Mouse (Mus musculus) midbrain, embryonic 10.5 days (tissue): ENCODE measurements at regions not wholly inside any gene's neighbourhood (a gene's known extent, or its start where the extent isn't known, plus 50 kb on each side); places are given as distances from the start of the nearest gene placed in this dataset.

Experiments
- DNase-seq: peaks from one replicate; pipeline ENCODE4 v3.0.0-alpha.2; 2017; ENCODE audit warnings: low spot score
- H3K27ac ChIP-seq: fragments of 300-500 bp; sonication (generic); replicated peaks from 2 replicates; pipeline ENCODE4 v1.5.1; 2016; ENCODE audit warnings: mild to moderate bottlenecking
- H3K27me3 ChIP-seq: fragments of 300-500 bp; sonication (generic); 2 replicates; pipeline ENCODE4 v1.6.1; 2016; ENCODE audit warnings: low read depth, mild to moderate bottlenecking; ENCODE audit not compliant: poor library complexity, severe bottlenecking
- H3K36me3 ChIP-seq: fragments of 300-500 bp; sonication (generic); 2 replicates; pipeline ENCODE4 v1.6.1; 2016; ENCODE audit warnings: mild to moderate bottlenecking, moderate library complexity
- H3K4me1 ChIP-seq: fragments of 300-500 bp; sonication (generic); 2 replicates; pipeline ENCODE4 v1.6.1; 2016
- H3K4me3 ChIP-seq: fragments of 300-500 bp; sonication (generic); 2 replicates; pipeline ENCODE4 v1.5.1; 2016; ENCODE audit warnings: mild to moderate bottlenecking, moderate library complexity
- H3K9me3 ChIP-seq: fragments of 300-500 bp; sonication (generic); replicated peaks from 2 replicates; pipeline ENCODE4 v1.6.1; 2016; ENCODE audit warnings: mild to moderate bottlenecking
- WGBS: fragments of 180-500 bp; shearing (Covaris S2); methylation state at CpG from one replicate; pipeline ENCODE4 v1.1.7; 2016; 5-methylcytosine and 5-hydroxymethylcytosine counted together

DNA sequence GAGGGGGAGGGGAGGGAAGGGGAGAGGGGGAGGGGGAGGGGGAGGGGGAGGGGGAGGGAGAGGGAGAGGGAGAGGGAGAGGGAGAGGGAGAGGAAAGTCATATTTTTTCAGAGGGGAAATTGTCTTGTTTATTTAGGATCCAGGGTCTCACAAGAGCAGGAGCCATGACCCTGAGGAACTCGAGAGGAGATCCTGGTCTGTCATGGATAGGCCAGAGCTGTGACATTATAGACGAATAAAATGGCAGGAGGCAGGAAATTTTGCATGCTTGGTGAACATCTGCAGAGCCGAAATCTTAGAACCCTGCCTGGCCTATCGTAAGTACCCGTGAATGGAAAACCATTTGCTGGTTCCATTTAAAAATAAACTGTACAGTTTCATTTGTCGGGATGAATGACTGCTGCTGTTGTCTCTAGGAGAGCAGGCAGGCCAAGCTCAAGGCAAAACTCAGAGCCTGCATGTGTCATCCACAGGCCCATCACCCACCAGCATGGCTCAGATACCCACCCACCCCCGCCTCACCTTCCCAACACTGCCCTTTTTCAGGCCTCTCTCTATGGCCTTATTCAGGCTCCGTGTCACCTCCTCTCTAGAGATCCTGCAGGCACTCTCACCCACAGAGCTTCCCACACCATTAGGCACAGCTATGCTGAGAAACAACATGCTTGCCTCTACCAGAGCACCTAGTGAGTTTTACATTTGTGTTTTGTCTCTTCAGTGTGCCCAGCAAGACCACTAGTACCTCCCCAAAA, 184.7 kb downstream of the Lmo4 start:
- Histone ChIP-seq H3K27me3 (no peaks in the 10 kb centered on the region), H3K4me3 (no peak overlapping the region), H3K9me3 (no peaks in the 10 kb centered on the region), H3K36me3 (no peaks in the 10 kb centered on the region), H3K4me1 (no peaks in the 10 kb centered on the region), H3K27ac (no peak overlapping the region)
- 82% methylated on average over 8 of the region's 8 CpGs for WGBS
- no peak for DNase-seq

DNA sequence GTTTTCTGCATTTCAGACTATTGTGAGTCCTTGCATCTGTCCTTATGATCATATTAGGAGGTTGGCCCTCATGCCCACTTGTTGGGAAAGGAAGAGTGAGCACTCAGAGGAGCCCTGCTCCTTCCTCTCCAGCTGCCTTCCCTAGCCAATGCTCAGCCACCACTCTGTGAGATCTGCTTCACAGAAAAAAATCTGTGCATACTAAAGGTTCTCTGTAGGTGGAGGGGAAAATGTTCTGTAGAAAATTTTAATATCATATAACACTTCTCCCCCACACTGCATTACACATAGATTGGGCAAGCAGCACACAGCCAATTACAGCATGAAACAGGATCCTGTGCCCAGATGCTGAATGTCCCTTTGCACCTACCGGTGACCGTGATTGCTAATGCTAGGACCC, 185.7 kb downstream of the Lmo4 start:
- no peaks in the 10 kb centered on the region for H3K4me1 ChIP-seq

DNA sequence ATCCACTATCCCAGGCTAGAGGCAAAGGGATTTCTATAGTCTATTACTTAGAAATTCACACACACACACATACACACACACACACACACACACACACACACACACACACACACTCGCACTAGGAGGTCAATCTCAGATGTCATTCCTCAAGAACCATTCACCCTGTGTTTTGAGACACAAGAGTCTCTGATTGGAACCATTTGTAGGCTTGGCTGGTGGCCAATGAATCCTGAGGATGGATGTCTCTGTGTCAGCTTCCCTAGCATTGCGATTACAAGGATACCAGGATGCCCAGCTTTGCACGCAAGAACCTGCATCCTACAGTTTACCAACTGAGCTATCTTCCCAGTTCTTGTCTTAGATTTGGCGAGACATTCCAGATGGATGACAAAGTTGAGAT, 186.5 kb downstream of the Lmo4 start:
- Histone ChIP-seq H3K4me3 (no peak overlapping the region), H3K27me3 (no peaks in the 10 kb centered on the region), H3K27ac (no peak overlapping the region), H3K9me3 (no peaks in the 10 kb centered on the region), H3K4me1 (no peaks in the 10 kb centered on the region), H3K36me3 (no peaks in the 10 kb centered on the region)
- WGBS: 88% methylated on average over 4 of the region's 4 CpGs
- no peak for DNase-seq

More for the DNA sequence above, 185.7 kb downstream of the Lmo4 start:
- Histone ChIP-seq H3K27ac (no peak overlapping the region), H3K27me3 (no peaks in the 10 kb centered on the region), H3K9me3 (no peaks in the 10 kb centered on the region), H3K4me3 (no peak overlapping the region), H3K36me3 (no peaks in the 10 kb centered on the region)
- WGBS: 96% methylated on average over 2 of the region's 2 CpGs
- DNase-seq: no peak

DNA sequence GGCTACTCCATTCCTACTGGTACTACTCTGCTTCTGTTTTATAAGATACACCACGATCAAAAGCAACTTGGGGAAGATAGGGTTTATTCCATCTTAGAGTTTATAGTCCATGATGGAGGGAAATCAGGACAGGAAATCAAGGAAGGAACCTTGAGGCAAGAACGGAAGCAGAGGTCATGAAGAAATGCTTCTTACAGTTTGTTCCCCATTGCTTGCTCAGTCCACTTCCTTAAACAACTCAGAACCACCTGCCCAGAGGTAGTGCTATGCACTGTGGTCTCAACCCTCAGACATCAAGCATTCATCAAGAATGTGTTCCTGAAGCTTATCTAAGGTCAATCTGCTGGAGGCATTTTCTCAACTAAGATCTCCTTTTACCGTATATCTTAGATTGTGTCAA, 189.8 kb downstream of the Lmo4 start:
- no peak overlapping the region for H3K4me3 ChIP-seq
- 88% methylated on average over 3 of the region's 3 CpGs for WGBS
- H3K36me3 ChIP-seq: no peaks in the 10 kb centered on the region
- no peak overlapping the region for H3K27ac ChIP-seq
- H3K9me3 ChIP-seq: no peaks in the 10 kb centered on the region
- no peak for DNase-seq
- peaks cover 5% of the 10 kb centered on the region; the same call in 1 of the 2 replicates for H3K4me1 ChIP-seq
- 0 out of 2 replicates have a peak, but pooled peaks cover 4% of the 10 kb centered on the region for H3K27me3 ChIP-seq

GRCm38 (mm10) chr3:144013481-144014125, 191.4 kb downstream of the Lmo4 start:
- no peaks in the 10 kb centered on the region for H3K36me3 ChIP-seq
- DNase-seq: no peak
- H3K27me3 ChIP-seq: 0 out of 2 replicates have a peak, but pooled peaks cover 4% of the 10 kb centered on the region
- H3K27ac ChIP-seq: no peak overlapping the region
- peaks cover 5% of the 10 kb centered on the region; the same call in 1 of the 2 replicates for H3K4me1 ChIP-seq
- no peak overlapping the region for H3K4me3 ChIP-seq
- H3K9me3 ChIP-seq: no peaks in the 10 kb centered on the region
- 60% methylated on average over 8 of the region's 8 CpGs for WGBS

DNA sequence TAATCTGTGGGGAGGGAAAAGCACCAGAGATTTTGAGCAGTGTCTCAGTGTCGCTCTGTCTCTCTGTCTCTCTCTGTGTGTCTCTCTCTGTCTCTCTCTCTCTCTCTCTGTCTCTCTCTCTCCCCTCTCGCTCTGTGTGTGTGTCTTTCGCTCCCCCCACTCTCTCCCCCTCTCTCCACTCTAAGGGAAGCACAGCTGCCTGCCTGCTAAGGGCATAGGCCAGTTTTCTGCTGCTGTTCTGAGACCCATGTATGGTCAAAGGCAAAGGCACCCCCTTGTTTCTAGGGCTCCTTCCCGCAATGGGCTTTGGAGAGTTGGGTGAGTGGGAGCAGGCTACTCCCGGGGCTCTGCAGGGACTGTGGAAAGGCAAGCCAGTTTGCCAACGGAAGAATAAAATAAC, 192.2 kb downstream of the Lmo4 start:
- WGBS: 73% methylated on average over 6 of the region's 6 CpGs
- no peaks in the 10 kb centered on the region for H3K9me3 ChIP-seq
- 0 out of 2 replicates have a peak, but pooled peaks cover 4% of the 10 kb centered on the region for H3K27me3 ChIP-seq
- H3K4me1 ChIP-seq: peaks cover 5% of the 10 kb centered on the region; the same call in 1 of the 2 replicates
- no peak overlapping the region for H3K4me3 ChIP-seq
- no peak overlapping the region for H3K27ac ChIP-seq
- no peak for DNase-seq
- no peaks in the 10 kb centered on the region for H3K36me3 ChIP-seq

GRCm38 (mm10) chr3:144012173-144012572, 192.8 kb downstream of the Lmo4 start:
- 0 out of 2 replicates have a peak, but pooled peaks cover 4% of the 10 kb centered on the region for H3K27me3 ChIP-seq
- H3K27ac ChIP-seq: no peak overlapping the region
- DNase-seq: no peak
- no peaks in the 10 kb centered on the region for H3K36me3 ChIP-seq
- peaks cover 5% of the 10 kb centered on the region; the same call in 1 of the 2 replicates for H3K4me1 ChIP-seq
- no peak overlapping the region for H3K4me3 ChIP-seq
- WGBS: 65% methylated on average over 3 of the region's 3 CpGs
- no peaks in the 10 kb centered on the region for H3K9me3 ChIP-seq

- WGBS: 85% methylated on average over 12 of the region's 12 CpGs
- H3K36me3 ChIP-seq: no peaks in the 10 kb centered on the region
- 0 out of 2 replicates have a peak, but pooled peaks cover 4% of the 10 kb centered on the region for H3K27me3 ChIP-seq
- H3K4me1 ChIP-seq: peaks cover 5% of the 10 kb centered on the region; the same call in 1 of the 2 replicates
- H3K4me3 ChIP-seq: no peak overlapping the region
- H3K9me3 ChIP-seq: no peaks in the 10 kb centered on the region
- DNase-seq: no peak
- no peak overlapping the region for H3K27ac ChIP-seq
Measured at GRCm38 (mm10) chr3:144011456-144012025, 193.5 kb downstream of the Lmo4 start.

GRCm38 (mm10) chr3:144010558-144010957, 194.5 kb downstream of the Lmo4 start:
- Histone ChIP-seq H3K4me1 (peaks cover 5% of the 10 kb centered on the region; the same call in 1 of the 2 replicates), H3K9me3 (no peaks in the 10 kb centered on the region), H3K4me3 (no peak overlapping the region), H3K27me3 (peaks cover 8% of the 10 kb centered on the region; the same call in 1 of the 2 replicates), H3K36me3 (no peaks in the 10 kb centered on the region), H3K27ac (0 out of 2 replicates have a peak overlapping the region, but pooled peaks have one; percentile 28)
- DNase-seq: no peak
- 54% methylated on average over 6 of the region's 6 CpGs for WGBS

GRCm38 (mm10) chr3:144007111-144007619, 197.9 kb downstream of the Lmo4 start:
- 50% methylated on average over 4 of the region's 4 CpGs for WGBS
- peaks cover 5% of the 10 kb centered on the region; the same call in 1 of the 2 replicates for H3K4me1 ChIP-seq
- no peak overlapping the region for H3K27ac ChIP-seq
- no peaks in the 10 kb centered on the region for H3K9me3 ChIP-seq
- DNase-seq: no peak
- H3K27me3 ChIP-seq: peaks cover 8% of the 10 kb centered on the region; the same call in 1 of the 2 replicates
- no peak overlapping the region for H3K4me3 ChIP-seq
- H3K36me3 ChIP-seq: no peaks in the 10 kb centered on the region

GRCm38 (mm10) chr3:143997909-143998308, 207.1 kb downstream of the Lmo4 start:
- H3K4me3 ChIP-seq: no peak overlapping the region
- H3K9me3 ChIP-seq: no peaks in the 10 kb centered on the region
- no peak overlapping the region for H3K27ac ChIP-seq
- 93% methylated on average over 8 of the region's 8 CpGs for WGBS
- no peak for DNase-seq
- H3K36me3 ChIP-seq: no peaks in the 10 kb centered on the region
- no peaks in the 10 kb centered on the region for H3K27me3 ChIP-seq
- no peaks in the 10 kb centered on the region for H3K4me1 ChIP-seq

GRCm38 (mm10) chr3:143995045-143995444, 210.0 kb downstream of the Lmo4 start:
- H3K4me1 ChIP-seq: no peaks in the 10 kb centered on the region
- H3K27ac ChIP-seq: no peak overlapping the region
- WGBS: 88% methylated on average over 3 of the region's 3 CpGs
- no peaks in the 10 kb centered on the region for H3K9me3 ChIP-seq
- H3K27me3 ChIP-seq: no peaks in the 10 kb centered on the region
- H3K4me3 ChIP-seq: no peak overlapping the region
- no peaks in the 10 kb centered on the region for H3K36me3 ChIP-seq
- no peak for DNase-seq
